Mouse (Mus musculus): Measurements from ENCODE around the gene Zfand4.
A peak's percentile ranks its signal among the peaks of the same experiment; 100 is the strongest.

DNA sequence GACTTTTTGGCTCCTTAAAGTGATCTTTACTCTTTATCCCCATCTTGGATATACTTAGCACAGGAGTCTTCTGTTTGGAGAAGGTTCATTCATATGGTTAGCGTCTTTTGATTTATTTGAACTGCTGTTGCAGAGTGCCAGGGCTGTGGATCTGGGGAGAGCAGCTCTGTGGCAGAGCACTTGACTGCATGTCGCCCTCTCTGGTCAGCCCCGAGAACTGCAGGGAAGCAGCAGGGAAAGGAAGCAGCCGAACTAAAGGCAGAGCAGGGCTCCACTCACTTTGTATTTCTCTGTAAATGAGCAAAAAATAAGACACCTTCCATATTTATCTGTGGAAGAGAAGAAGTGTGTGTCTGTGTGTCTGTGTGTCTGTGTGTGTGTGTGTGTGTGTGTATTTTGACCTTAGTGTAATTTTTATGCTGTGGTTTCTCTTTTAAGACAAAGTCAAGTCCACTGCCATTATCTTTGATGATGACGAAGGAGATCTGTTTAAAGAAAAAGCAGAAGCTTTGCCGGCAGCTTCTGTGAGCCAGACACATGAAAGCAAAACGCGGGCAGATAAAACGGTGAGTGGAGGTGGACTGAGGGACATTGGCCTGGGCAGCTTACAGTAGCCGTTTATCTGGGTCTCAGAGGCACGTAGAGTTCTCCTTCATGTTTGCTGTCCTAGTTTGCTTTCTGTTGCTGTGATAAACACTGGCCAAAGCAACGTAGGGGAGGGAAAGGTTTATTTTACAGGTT is 35.1 kb upstream of the Zfand4 start:
- TF ChIP-seq EP300 (IDR thresholded peaks at IDR 0.05; ENCODE audit: low read depth in 1 of 2, low read length in 2 of 2) (peak; percentile 7 to 52; a peak in 2 of 4 replicates), CTCF (IDR thresholded peaks at IDR 0.05 in 2 of 3, conservative IDR thresholded peaks at IDR 0.05 in 1 of 3; ENCODE audit: control insufficient read depth in 1 of 3, insufficient read depth in 1 of 3, low read depth in 2 of 3, low read length in 3 of 3, poor library complexity in 1 of 3, severe bottlenecking in 1 of 3) (peak; percentile 82 to 92 (median 88)), ZKSCAN1 (IDR thresholded peaks at IDR 0.05; ENCODE audit: low read depth, low read length) (no peak), POLR2A (IDR thresholded peaks at IDR 0.05; ENCODE audit: control insufficient read depth in 1 of 2, insufficient read depth in 1 of 2, low read depth in 1 of 2, low read length in 2 of 2, poor library complexity in 1 of 2) (no peak; a peak in 1 of 4 replicates), GATA1 (IDR thresholded peaks at IDR 0.05; ENCODE audit: low read depth, low read length) (peak; percentile 65), CHD1 (IDR thresholded peaks at IDR 0.05; ENCODE audit: low read depth, low read length) (no peak), ZC3H11A (IDR thresholded peaks at IDR 0.05; ENCODE audit: low read depth, low read length) (no peak), MXI1 (IDR thresholded peaks at IDR 0.05; ENCODE audit: low read depth, low read length) (peak; percentile 50), USF2 (IDR thresholded peaks at IDR 0.05; ENCODE audit: borderline replicate concordance in 1 of 2, insufficient read depth in 1 of 2, low read depth in 1 of 2, low read length in 2 of 2) (no peak), BHLHE40 (IDR thresholded peaks at IDR 0.05; ENCODE audit: borderline replicate concordance, low read depth, low read length) (no peak), NELFE (IDR thresholded peaks at IDR 0.05; ENCODE audit: low read depth, low read length) (no peak), TBP (IDR thresholded peaks at IDR 0.05; ENCODE audit: low read depth, low read length) (peak; percentile 45; the same call in 1 of the 2 replicates), MAFK (IDR thresholded peaks at IDR 0.05; ENCODE audit: borderline replicate concordance, low read depth, low read length) (no peak), POLR2AphosphoS2 (IDR thresholded peaks at IDR 0.05; ENCODE audit: low read length) (no peak)

All from MEL (cell line).